Mouse (Mus musculus) testis, adult 2 months (tissue): ENCODE measurements around the gene Tob1. TPM values are rescaled to one million over a fixed set of nuclear protein-coding genes. Genes with fewer than 3 reads are reported as not detected.

Source experiments
- H3K27ac ChIP-seq: fragments of 200-500 bp; 2 replicates; pipeline ENCODE4 v1.5.1; 2012; ENCODE audit warnings: low read depth, low read length; ENCODE audit not compliant: control insufficient read depth, insufficient read depth
- H3K27me3 ChIP-seq: fragments of 200-500 bp; 2 replicates; pipeline ENCODE4 v1.6.1; 2012; ENCODE audit warnings: mild to moderate bottlenecking, low read length, moderate library complexity; ENCODE audit not compliant: control insufficient read depth, insufficient read depth
- H3K36me3 ChIP-seq: fragments of 200-500 bp; 2 replicates; pipeline ENCODE4 v1.6.1; 2012; ENCODE audit warnings: mild to moderate bottlenecking, low read length; ENCODE audit not compliant: control insufficient read depth, insufficient read depth
- H3K4me1 ChIP-seq: fragments of 200-500 bp; 2 replicates; pipeline ENCODE4 v1.6.1; 2012; ENCODE audit warnings: low read length; ENCODE audit not compliant: control insufficient read depth, insufficient read depth
- H3K4me3 ChIP-seq: fragments of 200-500 bp; 2 replicates; pipeline ENCODE4 v1.5.1; 2012; ENCODE audit warnings: low read depth, mild to moderate bottlenecking, low read length, moderate library complexity, mixed read lengths; ENCODE audit not compliant: control insufficient read depth
- CTCF ChIP-seq: fragments of 200-500 bp; IDR thresholded peaks from 2 replicates; pipeline ENCODE4 v1.5.1; 2012; ENCODE audit warnings: low read depth, mild to moderate bottlenecking, inconsistent platforms, low read length, moderate library complexity; ENCODE audit not compliant: control insufficient read depth, insufficient read depth, insufficient replicate concordance
- POLR2A ChIP-seq: fragments of 200-500 bp; IDR thresholded peaks from 2 replicates; pipeline ENCODE4 v1.6.1; 2012; ENCODE audit warnings: low read depth, mild to moderate bottlenecking, inconsistent platforms, low read length, moderate library complexity; ENCODE audit not compliant: control insufficient read depth
- polyA plus RNA-seq: library from polyadenylated mRNA; depleted of rRNA; stranded (reverse); fragments of >200 nt; gene quantifications from 2 replicates; pipeline ENCODE4 v1.2.3, GENCODE M21; 2012

Gene Tob1
- polyA plus RNA-seq, 1 experiment = 40.5 TPM

GRCm38 (mm10) chr11:94199771-94200170 lies 11.5 kb upstream of the Tob1 start:
- Histone ChIP-seq H3K4me1 (no peaks in the 10 kb centered on the region), H3K36me3 (no peaks in the 10 kb centered on the region), H3K27me3 (no peaks in the 10 kb centered on the region), H3K4me3 (no peak overlapping the region), H3K27ac (no peak overlapping the region)
- TF ChIP-seq POLR2A = no peak
- TF ChIP-seq CTCF = no peak

- H3K4me3 ChIP-seq = no peak overlapping the region
- H3K27ac ChIP-seq = no peak overlapping the region
- H3K36me3 ChIP-seq = no peaks in the 10 kb centered on the region
- H3K4me1 ChIP-seq = no peaks in the 10 kb centered on the region
- TF ChIP-seq POLR2A (no peak), CTCF (no peak)
- no peaks in the 10 kb centered on the region for H3K27me3 ChIP-seq
Measured at GRCm38 (mm10) chr11:94200422-94200821, 10.8 kb upstream of the Tob1 start.

GRCm38 (mm10) chr11:94202106-94202505 lies 9.1 kb upstream of the Tob1 start:
- Histone ChIP-seq H3K4me1 (no peaks in the 10 kb centered on the region), H3K27ac (no peak overlapping the region), H3K4me3 (no peak overlapping the region), H3K27me3 (no peaks in the 10 kb centered on the region), H3K36me3 (no peaks in the 10 kb centered on the region)
- TF ChIP-seq CTCF (no peak), POLR2A (no peak)

- TF ChIP-seq POLR2A (no peak), CTCF (no peak)
- H3K27me3 ChIP-seq = no peaks in the 10 kb centered on the region
- no peak overlapping the region for H3K27ac ChIP-seq
- H3K36me3 ChIP-seq = no peaks in the 10 kb centered on the region
- H3K4me3 ChIP-seq = no peak overlapping the region
- H3K4me1 ChIP-seq = no peaks in the 10 kb centered on the region
Measured at GRCm38 (mm10) chr11:94203066-94203465, 8.2 kb upstream of the Tob1 start.

- TF ChIP-seq CTCF = no peak
- Histone ChIP-seq H3K36me3 (no peaks in the 10 kb centered on the region), H3K27ac (no peak overlapping the region), H3K4me1 (0 out of 2 replicates have a peak, but pooled peaks cover 3% of the 10 kb centered on the region), H3K27me3 (no peaks in the 10 kb centered on the region), H3K4me3 (no peak overlapping the region)
Measured at GRCm38 (mm10) chr11:94206398-94207114, 4.7 kb upstream of the Tob1 start.

GRCm38 (mm10) chr11:94208811-94209675 lies 2.2 kb upstream of the Tob1 start:
- Histone ChIP-seq H3K4me3 (no peak overlapping the region), H3K27ac (no peak overlapping the region), H3K27me3 (no peaks in the 10 kb centered on the region), H3K36me3 (peaks cover under 1% of the 10 kb centered on the region; the same call in 1 of the 2 replicates), H3K4me1 (peaks cover 4% of the 10 kb centered on the region)
- TF ChIP-seq POLR2A (no peak), CTCF (no peak)

GRCm38 (mm10) chr11:94209695-94210131 lies 1.5 kb upstream of the Tob1 start:
- Histone ChIP-seq H3K27ac (peak overlapping the region; percentile 95), H3K4me1 (peaks cover 8% of the 10 kb centered on the region), H3K4me3 (peak overlapping the region; percentile 93), H3K36me3 (peaks cover 2% of the 10 kb centered on the region; the same call in 1 of the 2 replicates), H3K27me3 (no peaks in the 10 kb centered on the region)
- TF ChIP-seq CTCF (no peak), POLR2A (no peak)
